Comparison of ENCODE assay signal across 8 mouse cellular contexts in the genomic region with DNA sequence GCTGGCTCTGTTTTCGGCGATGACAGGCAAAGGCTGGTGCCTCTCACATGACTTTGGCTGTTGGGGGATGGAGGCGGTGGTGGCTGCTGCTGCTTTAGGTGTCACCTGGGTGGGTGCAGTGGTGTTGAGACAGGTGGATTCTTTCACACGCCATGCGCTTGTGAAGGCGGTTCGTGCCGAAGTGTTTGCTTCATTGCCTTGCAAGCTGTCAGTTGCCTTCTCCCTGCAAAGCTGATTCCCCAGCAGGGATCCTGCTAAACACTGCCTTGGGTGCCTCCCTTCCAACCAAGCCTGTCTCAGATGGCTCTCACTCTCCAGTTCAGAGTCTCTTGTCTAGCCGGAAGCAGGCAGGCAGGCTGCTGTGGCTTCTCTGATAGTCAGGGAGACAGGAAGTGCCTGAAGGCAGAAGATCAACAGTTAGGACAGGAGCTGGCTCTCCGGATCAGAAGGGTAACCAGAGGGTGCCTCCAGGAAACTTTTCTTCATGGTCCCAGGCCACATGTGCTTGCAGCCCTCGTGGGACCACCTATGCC. TPM values are rescaled to one million over a fixed set of nuclear protein-coding genes. Genes with fewer than 3 reads are reported as not detected.
DNase-seq lines count a peak whose midpoint lies in the region; ATAC-seq lines count a peak whose summit lies in the region.

No protein-coding gene starts in this region.

- DNase-seq in adrenal gland, postnatal 14 days: peak; percentile 22
- no peak for DNase-seq in adrenal gland, postnatal 10 days
- DNase-seq in brain, adult 2 months (ENCODE audit: low read depth, low spot score): peak; percentile 92
- DNase-seq in left cerebral cortex, adult 18-20 months (ENCODE audit: low spot score in 2 of 2): peak; percentile 78 to 86
- no peak for DNase-seq in gastrocnemius, adult 18-20 months (ENCODE audit: low spot score)
- DNase-seq in kidney, adult 18-20 months: no peak
- DNase-seq in MN1 (ENCODE audit: low spot score): no peak

- 0 out of 2 replicates have a peak, but pooled peaks have one; percentile 22 for ATAC-seq in monocyte, adult 5-6 weeks (replicated peaks; ENCODE audit: insufficient number of reproducible peaks, low FRiP score, low TSS enrichment, poor library complexity, severe bottlenecking)

RNA-seq across cellular contexts. Expression of gene Ccnq, which starts 20.3 kb away (rescaled TPM):
- total RNA-seq in adrenal gland, postnatal 14 days (2021): 34.1 and 35.6 TPM in 2 replicates
- 10 to 100 TPM; 29.1 to 33.7 TPM for total RNA-seq in adrenal gland, postnatal 10 days (2021)
- total RNA-seq in left cerebral cortex, adult 18-20 months (2021): 10 to 100 TPM; 16.1 to 16.7 TPM
- 12.4 to 22.2 TPM (median 16.4 TPM) in 3 replicates for total RNA-seq in monocyte, adult 5-6 weeks (2017)
- total RNA-seq in gastrocnemius, adult 18-20 months (2021): 10 to 100 TPM; 11.1 to 11.8 TPM

RNA-seq across cellular contexts. Expression of gene Lyrm9, which starts 54.6 kb away (rescaled TPM):
- 26.1 and 32.7 TPM in 2 replicates for total RNA-seq in adrenal gland, postnatal 14 days (2021)
- 10 to 100 TPM; 23.2 to 30.6 TPM for total RNA-seq in adrenal gland, postnatal 10 days (2021)
- total RNA-seq in left cerebral cortex, adult 18-20 months (2021): 10 to 100 TPM; 28.1 to 32.5 TPM
- total RNA-seq in monocyte, adult 5-6 weeks (2017): 11.8 to 34.1 TPM (median 16.2 TPM) in 3 replicates
- total RNA-seq in gastrocnemius, adult 18-20 months (2021): 10 to 100 TPM; 12.3 to 17.3 TPM

Comparison
In these comparisons a context has a peak if more than half of its experiments do, and no peak if none do; other contexts are left out.
1. DNase-seq: peak in adrenal gland, postnatal 14 days (single experiment), brain, adult 2 months (single experiment) and left cerebral cortex, adult 18-20 months (2 of 2); none in adrenal gland, postnatal 10 days (single experiment), gastrocnemius, adult 18-20 months (single experiment), kidney, adult 18-20 months (single experiment) and MN1 (single experiment).